Mouse (Mus musculus) small intestine, adult 2 months (tissue): ENCODE data around the gene Gm17535.
"Not testable (repeated sequence)": the region's sequence is repeated elsewhere in the genome, so short reads cannot be mapped to it uniquely, and the experiment has no call there.

Experiments used
- CTCF ChIP-seq: fragments of 200-500 bp; IDR thresholded peaks from 2 replicates; pipeline ENCODE4 v1.5.1; 2012; ENCODE audit warnings: low read depth, mild to moderate bottlenecking, control low read depth, inconsistent platforms, low read length, moderate library complexity, mixed read lengths; ENCODE audit not compliant: insufficient replicate concordance, insufficient read length; ENCODE audit errors: extremely low read depth
- POLR2A ChIP-seq: fragments of 200-500 bp; IDR thresholded peaks from 2 replicates; pipeline ENCODE4 v1.6.1; 2012; ENCODE audit warnings: low read depth, mild to moderate bottlenecking, control low read depth, inconsistent platforms, low read length, moderate library complexity

DNA sequence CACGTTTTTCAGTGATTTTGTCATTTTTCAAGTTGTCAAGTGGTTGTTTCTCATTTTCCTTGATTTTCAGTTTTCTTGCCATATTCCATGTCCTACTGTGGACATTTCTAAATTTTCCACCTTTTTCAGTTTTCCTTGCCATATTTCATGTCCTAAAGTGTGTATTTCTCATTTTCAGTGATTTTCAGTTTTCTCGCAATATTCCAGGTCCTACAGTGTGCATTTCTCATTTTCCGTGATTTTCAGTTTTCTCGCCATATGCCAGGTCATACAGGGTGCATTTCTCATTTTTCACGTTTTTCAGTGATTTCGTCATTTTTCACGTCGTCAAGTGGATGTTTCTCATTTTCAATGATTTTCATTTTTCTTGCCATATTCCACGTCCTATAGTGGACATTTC lies 15.5 kb upstream of the Gm17535 start:
- TF ChIP-seq CTCF, POLR2A: not testable (repeated sequence)
